ENCODE assay signal across 22 mouse cellular contexts in the genomic region with DNA sequence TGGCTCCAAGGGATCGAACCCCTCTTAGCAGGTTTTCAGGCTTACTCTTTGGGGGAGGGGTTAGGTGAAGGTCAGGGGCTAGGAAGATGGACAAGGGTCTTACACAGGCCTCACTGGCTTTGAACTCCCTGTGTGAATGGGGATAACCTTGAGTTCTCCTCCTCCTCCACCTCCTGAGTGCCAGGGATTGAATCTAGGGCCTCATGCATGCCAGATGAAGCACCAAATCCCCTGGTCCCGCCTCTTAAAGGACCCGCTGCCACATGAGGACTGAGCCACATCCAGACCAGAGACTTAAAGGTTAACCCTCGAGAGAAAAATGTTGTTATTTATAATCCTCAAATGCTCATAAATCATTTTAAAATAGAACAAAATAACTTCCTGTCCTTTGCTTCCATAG. TPM values are rescaled to one million over a fixed set of nuclear protein-coding genes. Genes with fewer than 3 reads are reported as not detected.
A peak's percentile ranks its signal among the peaks of the same experiment; 100 is the strongest.
DNase-seq lines count a peak whose midpoint lies in the region; ATAC-seq lines count a peak whose summit lies in the region.
"Had no signal": no experiment of that assay in that cellular context is flagged by ENCODE, and none has a peak within 500 bp of the region (broad histone marks: within the 10 kb centered on the region; RNA-seq: fewer than 3 reads in every experiment).

No protein-coding gene starts in this region.

- ATAC-seq in hindbrain, embryonic 11.5 days (ENCODE audit: low FRiP score): no peak
- ATAC-seq in hindbrain, embryonic 16.5 days: no peak
- no peak for ATAC-seq in hindbrain, embryonic 12.5 days (ENCODE audit: low FRiP score)
- no peak for ATAC-seq in midbrain, embryonic 14.5 days (ENCODE audit: low FRiP score, low TSS enrichment)
- no peak for ATAC-seq in intestine, embryonic 15.5 days

- no peaks in the 10 kb centered on the region for H3K36me3 ChIP-seq in hindbrain, embryonic 11.5 days (ENCODE audit: control insufficient read depth, insufficient read depth, low read length)
- H3K36me3 ChIP-seq in hindbrain, embryonic 16.5 days (ENCODE audit: control insufficient read depth, insufficient read depth, low read length): no peaks in the 10 kb centered on the region
- H3K36me3 ChIP-seq in hindbrain, embryonic 12.5 days: peaks cover 5% of the 10 kb centered on the region; the same call in 1 of the 2 replicates
- 0 out of 2 replicates have a peak, but pooled peaks cover 3% of the 10 kb centered on the region for H3K36me3 ChIP-seq in midbrain, embryonic 14.5 days (ENCODE audit: control insufficient read depth, insufficient read depth, low read length)
- no peaks in the 10 kb centered on the region for H3K36me3 ChIP-seq in intestine, embryonic 15.5 days
- H3K36me3 ChIP-seq: embryonic facial prominence, embryonic 12.5 days; forebrain, embryonic 12.5 days; limb, embryonic 15.5 days; lung, embryonic 15.5 days had no signal

- peak; percentile 39 for DNase-seq in cerebellum, adult 9-11 months
- no peak for DNase-seq in cerebellum, adult 18-20 months
- no peak for DNase-seq in hindbrain, embryonic 11.5 days (ENCODE audit: low spot score)
- no peak for DNase-seq in midbrain, embryonic 14.5 days
- no peak for DNase-seq in adrenal gland, postnatal 36 days
- DNase-seq: adrenal gland, postnatal 14 days; cerebellum, postnatal 14 days; kidney, adult 8-10 months; kidney, postnatal 10 days; left cerebral cortex, postnatal 4 days; lung, postnatal 36 days; right cerebral cortex, postnatal 14 days had no signal

- no peaks in the 10 kb centered on the region; the same call in 1 of the 2 replicates for H3K27me3 ChIP-seq in hindbrain, embryonic 11.5 days (ENCODE audit: control insufficient read depth, insufficient read depth, low read length)
- no peaks in the 10 kb centered on the region for H3K27me3 ChIP-seq in hindbrain, embryonic 16.5 days (replicated peaks; ENCODE audit: control insufficient read depth, insufficient read depth, low read length)
- H3K27me3 ChIP-seq in hindbrain, embryonic 12.5 days: peaks cover 13% of the 10 kb centered on the region
- H3K27me3 ChIP-seq in midbrain, embryonic 14.5 days (ENCODE audit: control insufficient read depth, insufficient read depth, low read length): no peaks in the 10 kb centered on the region
- peaks cover 25% of the 10 kb centered on the region for H3K27me3 ChIP-seq in intestine, embryonic 15.5 days (replicated peaks)

- peaks cover 14% of the 10 kb centered on the region for H3K4me1 ChIP-seq in hindbrain, embryonic 11.5 days (replicated peaks; ENCODE audit: control insufficient read depth, insufficient read depth, low read length)
- H3K4me1 ChIP-seq in hindbrain, embryonic 16.5 days (ENCODE audit: control insufficient read depth, insufficient read depth, low read depth, low read length): peaks cover 57% of the 10 kb centered on the region
- H3K4me1 ChIP-seq in hindbrain, embryonic 12.5 days: peaks cover 91% of the 10 kb centered on the region
- H3K4me1 ChIP-seq in midbrain, embryonic 14.5 days (ENCODE audit: control insufficient read depth, insufficient read depth, low read length): peaks cover 41% of the 10 kb centered on the region
- H3K4me1 ChIP-seq in intestine, embryonic 15.5 days (replicated peaks): peaks cover 11% of the 10 kb centered on the region

- peak overlapping the region; percentile 86 for H3K27ac ChIP-seq in hindbrain, embryonic 11.5 days (ENCODE audit: low read depth, low read length)
- H3K27ac ChIP-seq in hindbrain, embryonic 16.5 days (ENCODE audit: low read depth, low read length): no peak overlapping the region
- H3K27ac ChIP-seq in hindbrain, embryonic 12.5 days: peak overlapping the region; percentile 80
- H3K27ac ChIP-seq in midbrain, embryonic 14.5 days (replicated peaks; ENCODE audit: low read depth, low read length): peak overlapping the region; percentile 69
- H3K27ac ChIP-seq in intestine, embryonic 15.5 days: no peak overlapping the region
- H3K27ac ChIP-seq: embryonic facial prominence, embryonic 12.5 days; forebrain, embryonic 12.5 days; limb, embryonic 15.5 days; liver, embryonic 14.5 days; lung, embryonic 15.5 days had no signal

- H3K9me3 ChIP-seq in hindbrain, embryonic 11.5 days (ENCODE audit: control insufficient read depth, low read length): no peaks in the 10 kb centered on the region
- H3K9me3 ChIP-seq in hindbrain, embryonic 16.5 days (ENCODE audit: control insufficient read depth, low read length): no peaks in the 10 kb centered on the region
- no peaks in the 10 kb centered on the region for H3K9me3 ChIP-seq in hindbrain, embryonic 12.5 days (replicated peaks)
- no peaks in the 10 kb centered on the region for H3K9me3 ChIP-seq in midbrain, embryonic 14.5 days (ENCODE audit: control insufficient read depth, low read length)
- H3K9me3 ChIP-seq in intestine, embryonic 15.5 days: no peaks in the 10 kb centered on the region
- H3K9me3 ChIP-seq: embryonic facial prominence, embryonic 12.5 days; forebrain, embryonic 12.5 days; limb, embryonic 15.5 days; lung, embryonic 15.5 days; megakaryocyte, embryonic 14.5 days had no signal

- no peak overlapping the region for H3K9ac ChIP-seq in hindbrain, embryonic 11.5 days (ENCODE audit: low read depth, low read length)
- no peak overlapping the region for H3K9ac ChIP-seq in hindbrain, embryonic 16.5 days (ENCODE audit: low read depth, low read length)
- H3K9ac ChIP-seq in hindbrain, embryonic 12.5 days: no peak overlapping the region
- H3K9ac ChIP-seq in midbrain, embryonic 14.5 days (replicated peaks; ENCODE audit: low read length): no peak overlapping the region
- H3K9ac ChIP-seq in intestine, embryonic 15.5 days: no peak overlapping the region
- H3K9ac ChIP-seq: embryonic facial prominence, embryonic 12.5 days; forebrain, embryonic 12.5 days; limb, embryonic 15.5 days; liver, embryonic 14.5 days; lung, embryonic 15.5 days had no signal

- no peak overlapping the region for H3K4me3 ChIP-seq in hindbrain, embryonic 11.5 days (ENCODE audit: low read depth, low read length)
- no peak overlapping the region for H3K4me3 ChIP-seq in hindbrain, embryonic 16.5 days (ENCODE audit: low read length)
- H3K4me3 ChIP-seq in hindbrain, embryonic 12.5 days: no peak overlapping the region
- H3K4me3 ChIP-seq in midbrain, embryonic 14.5 days (replicated peaks; ENCODE audit: low read depth, low read length): no peak overlapping the region
- H3K4me3 ChIP-seq in intestine, embryonic 15.5 days (replicated peaks): no peak overlapping the region
- H3K4me3 ChIP-seq: embryonic facial prominence, embryonic 12.5 days; forebrain, embryonic 12.5 days; limb, embryonic 15.5 days; lung, embryonic 15.5 days; megakaryocyte, embryonic 14.5 days had no signal

- WGBS in hindbrain, embryonic 11.5 days: 74% methylated on average over 4 of the region's 4 CpGs
- WGBS in hindbrain, embryonic 16.5 days: 85% methylated on average over 4 of the region's 4 CpGs
- 60% methylated on average over 4 of the region's 4 CpGs for WGBS in hindbrain, embryonic 12.5 days
- 71% methylated on average over 4 of the region's 4 CpGs for WGBS in midbrain, embryonic 14.5 days
- 83% methylated on average over 4 of the region's 4 CpGs for WGBS in intestine, embryonic 15.5 days

- no peak overlapping the region for H3K4me2 ChIP-seq in hindbrain, embryonic 11.5 days (replicated peaks; ENCODE audit: low read depth, low read length)
- no peak overlapping the region for H3K4me2 ChIP-seq in hindbrain, embryonic 16.5 days (ENCODE audit: low read length)
- H3K4me2 ChIP-seq in hindbrain, embryonic 12.5 days (replicated peaks): no peak overlapping the region
- no peak overlapping the region for H3K4me2 ChIP-seq in midbrain, embryonic 14.5 days (ENCODE audit: low read length)
- H3K4me2 ChIP-seq in intestine, embryonic 15.5 days (replicated peaks): no peak overlapping the region
- H3K4me2 ChIP-seq: embryonic facial prominence, embryonic 12.5 days; forebrain, embryonic 12.5 days; heart, embryonic 11.5 days; limb, embryonic 15.5 days; lung, embryonic 15.5 days had no signal

RNA-seq across cellular contexts. Expression of gene Rab6b, which starts 5.4 kb away (rescaled TPM):
- polyA plus RNA-seq in hindbrain, embryonic 11.5 days (2014; fragmentation: Nextera tagmentation; extraction: Ambion mirVana): 24.1 and 24.2 TPM in 2 replicates
- polyA plus RNA-seq in hindbrain, embryonic 16.5 days (2015; fragmentation: Nextera tagmentation; extraction: Ambion mirVana): 137 and 140 TPM in 2 replicates
- 58.0 and 62.5 TPM in 2 replicates for polyA plus RNA-seq in hindbrain, embryonic 12.5 days (2016; fragmentation: Nextera tagmentation; extraction: Ambion mirVana)
- 64.2 and 93.4 TPM in 2 replicates for polyA plus RNA-seq in midbrain, embryonic 14.5 days (2014; fragmentation: Nextera tagmentation; extraction: Ambion mirVana)
- 1 to 10 TPM; 2.8 to 3.0 TPM for total RNA-seq in adrenal gland, postnatal 36 days (2021)
- polyA plus RNA-seq in intestine, embryonic 15.5 days (2015; fragmentation: Nextera tagmentation; extraction: Ambion mirVana): 5.7 and 5.9 TPM in 2 replicates

Comparison
In these comparisons a context has a peak if more than half of its experiments do, and no peak if none do; other contexts are left out.
1. H3K27ac ChIP-seq: peak in hindbrain, embryonic 11.5 days (single experiment), hindbrain, embryonic 12.5 days (single experiment) and midbrain, embryonic 14.5 days (single experiment); none in hindbrain, embryonic 16.5 days (single experiment) and intestine, embryonic 15.5 days (single experiment).